Mouse (Mus musculus): ENCODE measurements at regions not wholly inside any gene's neighbourhood (a gene's known extent, or its start where the extent isn't known, plus 50 kb on each side); places are given as distances from the start of the nearest gene placed in this dataset.

DNA sequence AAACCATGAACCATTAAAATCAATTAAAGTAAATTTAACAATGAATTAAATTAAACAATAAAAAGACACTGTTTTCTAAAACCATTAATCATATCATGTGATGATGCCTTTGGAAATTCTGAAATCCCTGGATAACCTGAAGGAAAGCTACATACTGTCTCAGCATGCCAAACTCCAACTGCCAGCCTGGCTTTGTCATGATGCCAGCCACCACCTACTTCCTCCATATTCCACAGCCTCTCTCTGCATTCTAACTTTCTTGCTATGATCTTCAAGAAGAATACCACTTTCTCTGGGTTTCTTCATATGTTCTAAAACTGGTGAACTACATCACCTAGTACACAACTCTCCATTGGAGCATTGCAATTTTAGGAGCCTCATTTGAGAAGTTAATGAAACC lies 201.2 kb upstream of the Nt5c1b start:
- TF ChIP-seq CTCF (IDR thresholded peaks at IDR 0.05; ENCODE audit: borderline replicate concordance, insufficient read depth, low read length) (no peak), POLR2A (IDR thresholded peaks at IDR 0.05; ENCODE audit: low read depth, low read length) (no peak)

All from embryonic fibroblast, embryonic 13.5 days (primary cell).